Comparison of ENCODE assay signal across 8 mouse cellular contexts in the genomic region with DNA sequence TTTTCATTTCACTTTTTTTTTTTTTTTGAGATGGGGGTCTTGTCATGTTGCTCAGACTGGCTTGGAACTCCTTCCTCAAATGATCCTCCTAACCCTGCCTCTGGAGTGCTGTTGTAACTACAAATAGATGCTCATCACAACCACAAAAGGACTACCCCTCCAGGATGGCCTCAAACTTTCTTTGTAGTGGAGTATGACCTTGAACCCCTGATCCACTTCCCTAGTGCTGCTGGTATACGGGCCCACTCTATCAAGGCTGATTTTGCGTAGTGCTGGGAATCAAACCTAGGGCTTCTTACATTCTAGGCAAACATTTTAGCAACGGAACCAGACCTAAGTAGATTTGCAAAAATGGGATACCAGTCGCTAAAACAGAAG. TPM values are rescaled to one million over a fixed set of nuclear protein-coding genes. Genes with fewer than 3 reads are reported as not detected.
DNase-seq lines count a peak whose midpoint lies in the region; ATAC-seq and TF ChIP-seq lines count a peak whose summit lies in the region.

No protein-coding gene starts in this region.

- TF ChIP-seq POLR2A in CH12.LX (IDR thresholded peaks at IDR 0.05; ENCODE audit: low read depth, low read length): no peak
- no peak for TF ChIP-seq POLR2A in embryonic fibroblast, embryonic 13.5 days (IDR thresholded peaks at IDR 0.05; ENCODE audit: low read depth, low read length)

- H3K27ac ChIP-seq in CH12.LX (ENCODE audit: insufficient read depth, low read depth): no peak overlapping the region
- H3K27ac ChIP-seq in embryonic fibroblast, embryonic 13.5 days (ENCODE audit: insufficient read depth, low read length): peak overlapping the region; percentile 86
- H3K27ac ChIP-seq in limb, embryonic 13.5 days: peak overlapping the region; percentile 72; the same call in 1 of the 2 replicates
- no peak overlapping the region for H3K27ac ChIP-seq in neural tube, embryonic 14.5 days (ENCODE audit: low read depth, low read length)

- peaks cover 2 to 29% of the 10 kb centered on the region in 2 experiments; a peak in 2 of 4 replicates for H3K4me1 ChIP-seq in CH12.LX (ENCODE audit: control insufficient read depth in 1 of 2, insufficient read depth in 2 of 2)
- peaks cover 3% of the 10 kb centered on the region for H3K4me1 ChIP-seq in embryonic fibroblast, embryonic 13.5 days (ENCODE audit: control insufficient read depth, insufficient read depth, low read length)
- H3K4me1 ChIP-seq in limb, embryonic 13.5 days: peaks cover 15% of the 10 kb centered on the region
- peaks cover 9% of the 10 kb centered on the region for H3K4me1 ChIP-seq in neural tube, embryonic 14.5 days (ENCODE audit: control insufficient read depth, insufficient read depth, low read length)

- 23% methylated on average over 4 of the region's 4 CpGs for WGBS in limb, embryonic 13.5 days
- 21% methylated on average over 4 of the region's 4 CpGs for WGBS in neural tube, embryonic 14.5 days

- no peak for TF ChIP-seq RAD21 in CH12.LX (IDR thresholded peaks at IDR 0.05; ENCODE audit: low read depth, low read length)

- peak overlapping the region; percentile 14; the same call in 1 of the 2 replicates for H3K9ac ChIP-seq in CH12.LX (ENCODE audit: insufficient read depth, low read depth)
- peak overlapping the region; percentile 61; the same call in 1 of the 2 replicates for H3K9ac ChIP-seq in limb, embryonic 13.5 days
- no peak overlapping the region for H3K9ac ChIP-seq in neural tube, embryonic 14.5 days (replicated peaks; ENCODE audit: low read depth, low read length)

- dilution Hi-C loops in CH12.LX (cut with MboI; ENCODE audit: extremely low pct_ligation_motif_present, extremely low pct_unique_long_range_greater_than_20kb, low sequenced_read_pairs): no loop called here

- H3K79me2 ChIP-seq in CH12.LX (replicated peaks; ENCODE audit: control insufficient read depth, extremely low read depth, insufficient read depth, poor library complexity, severe bottlenecking): no peaks in the 10 kb centered on the region

- peak; percentile 19 for DNase-seq in embryo, embryonic 11 days
- no peak for DNase-seq in embryo, embryonic 10.5 days (ENCODE audit: low spot score)
- no peak for DNase-seq in CH12.LX (ENCODE audit: extremely low read depth)
- no peak for DNase-seq in embryo, embryonic 10 days (ENCODE audit: low spot score)
- DNase-seq in gastrocnemius, postnatal 4 days (ENCODE audit: low spot score in 2 of 2): no peak

- TF ChIP-seq EP300 in CH12.LX (IDR thresholded peaks at IDR 0.05; ENCODE audit: low read length): no peak

- no peaks in the 10 kb centered on the region for H3K36me3 ChIP-seq in CH12.LX (replicated peaks in 1 of 2; ENCODE audit: control insufficient read depth in 1 of 2, insufficient read depth in 1 of 2, low read length in 1 of 2)
- H3K36me3 ChIP-seq in limb, embryonic 13.5 days: no peaks in the 10 kb centered on the region
- no peaks in the 10 kb centered on the region for H3K36me3 ChIP-seq in neural tube, embryonic 14.5 days (ENCODE audit: control insufficient read depth, insufficient read depth, low read length)

- H3K4me2 ChIP-seq in CH12.LX (ENCODE audit: insufficient read depth, low read depth, poor library complexity, severe bottlenecking): peak overlapping the region; percentile 88
- peak overlapping the region; percentile 93 for H3K4me2 ChIP-seq in limb, embryonic 13.5 days (replicated peaks)
- peak overlapping the region; percentile 60 for H3K4me2 ChIP-seq in neural tube, embryonic 14.5 days (ENCODE audit: low read depth, low read length)

- in situ Hi-C loops in CH12.LX (cut with MboI; ENCODE audit: low pct_ligation_motif_present, low pct_unique_long_range_greater_than_20kb, low sequenced_read_pairs): no loop called here

- peaks cover 6% of the 10 kb centered on the region for H3K27me3 ChIP-seq in CH12.LX (replicated peaks)
- no peaks in the 10 kb centered on the region for H3K27me3 ChIP-seq in limb, embryonic 13.5 days
- no peaks in the 10 kb centered on the region for H3K27me3 ChIP-seq in neural tube, embryonic 14.5 days (ENCODE audit: control insufficient read depth, insufficient read depth, low read length)

- no peak for TF ChIP-seq CTCF in CH12.LX (conservative IDR thresholded peaks at IDR 0.05 in 1 of 2, IDR thresholded peaks at IDR 0.05 in 1 of 2; ENCODE audit: low read depth in 2 of 2, low read length in 2 of 2)
- TF ChIP-seq CTCF in embryonic fibroblast, embryonic 13.5 days (IDR thresholded peaks at IDR 0.05; ENCODE audit: borderline replicate concordance, insufficient read depth, low read length): no peak

- peaks cover 6% of the 10 kb centered on the region for H3K9me3 ChIP-seq in CH12.LX (replicated peaks; ENCODE audit: low read length)
- no peaks in the 10 kb centered on the region for H3K9me3 ChIP-seq in limb, embryonic 13.5 days
- H3K9me3 ChIP-seq in neural tube, embryonic 14.5 days (ENCODE audit: control insufficient read depth, low read length): no peaks in the 10 kb centered on the region

- no peak for ATAC-seq in limb, embryonic 13.5 days (ENCODE audit: low FRiP score, low read depth)
- ATAC-seq in neural tube, embryonic 14.5 days (ENCODE audit: low read depth): no peak

- H3K4me3 ChIP-seq in CH12.LX (replicated peaks in 1 of 3; ENCODE audit: low read depth in 2 of 3, low read length in 2 of 3, poor library complexity in 1 of 3): peak overlapping the region in 2 of 3 experiments; percentile 40 to 60
- H3K4me3 ChIP-seq in embryonic fibroblast, embryonic 13.5 days (ENCODE audit: insufficient read depth, low read length): peak overlapping the region; percentile 44; the same call in 1 of the 2 replicates
- peak overlapping the region; percentile 92 for H3K4me3 ChIP-seq in limb, embryonic 13.5 days
- H3K4me3 ChIP-seq in neural tube, embryonic 14.5 days (ENCODE audit: low read depth, low read length): peak overlapping the region; percentile 65; the same call in 1 of the 2 replicates

TF ChIP-seq in CH12.LX, 34 proteins besides CTCF, POLR2A, EP300 and RAD21:
- TF ChIP-seq MXI1 (IDR thresholded peaks at IDR 0.05; ENCODE audit: low read depth, low read length) (no peak), HCFC1 (IDR thresholded peaks at IDR 0.05; ENCODE audit: low read depth, low read length) (no peak), ZKSCAN1 (IDR thresholded peaks at IDR 0.05; ENCODE audit: borderline replicate concordance, low read depth, low read length) (no peak), CHD1 (IDR thresholded peaks at IDR 0.05; ENCODE audit: low read depth, low read length) (no peak), USF1 (IDR thresholded peaks at IDR 0.05; ENCODE audit: low read depth, low read length) (no peak), POLR2AphosphoS2 (IDR thresholded peaks at IDR 0.05; ENCODE audit: low read depth, low read length) (no peak), IRF4 (IDR thresholded peaks at IDR 0.05; ENCODE audit: low read depth, low read length) (no peak), JUN (IDR thresholded peaks at IDR 0.05; ENCODE audit: insufficient read depth, low read depth, low read length) (no peak), ETS1 (conservative IDR thresholded peaks at IDR 0.05; ENCODE audit: low read depth, low read length) (no peak), ZNF384 (IDR thresholded peaks at IDR 0.05; ENCODE audit: low read depth, low read length) (no peak), MAZ (IDR thresholded peaks at IDR 0.05; ENCODE audit: low read depth, low read length) (no peak), CHD2 (IDR thresholded peaks at IDR 0.05; ENCODE audit: low read length) (no peak), JUND (conservative IDR thresholded peaks at IDR 0.05; ENCODE audit: low read depth, low read length) (no peak), SMC3 (IDR thresholded peaks at IDR 0.05; ENCODE audit: low read depth, low read length) (no peak), MAFK (IDR thresholded peaks at IDR 0.05; ENCODE audit: insufficient replicate concordance, low read length) (no peak)

RNA-seq across cellular contexts. Expression of a gene that starts 0.9 kb away (rescaled TPM):
- total RNA-seq in CH12.LX (2012; rRNA removed) (2.1 and 2.6 TPM in 2 replicates), CH12.LX (2014; rRNA removed) (3.9 and 4.6 TPM in 2 replicates)
- polyA plus RNA-seq in CH12.LX (2012; ENCODE audit: insufficient read length, low read depth): 4.5 and 7.1 TPM in 2 replicates
- 494 and 636 TPM in 2 replicates for polyA plus RNA-seq in embryonic fibroblast, embryonic 13.5 days (2011; ENCODE audit: insufficient read length, low read depth, missing spikeins)
- 47.7 and 58.8 TPM in 2 replicates for polyA plus RNA-seq in limb, embryonic 13.5 days (2015; fragmentation: Nextera tagmentation; extraction: Ambion mirVana)
- 18.2 and 28.0 TPM in 2 replicates for polyA plus RNA-seq in neural tube, embryonic 14.5 days (2014; fragmentation: Nextera tagmentation; extraction: Ambion mirVana)
- 100 to 1,000 TPM; 132 to 140 TPM for total RNA-seq in gastrocnemius, postnatal 4 days (2021)

Comparison
In these comparisons a context has a peak if more than half of its experiments do, and no peak if none do; other contexts are left out.
1. H3K27ac ChIP-seq: peak in embryonic fibroblast, embryonic 13.5 days (single experiment) and limb, embryonic 13.5 days (single experiment); none in CH12.LX (single experiment) and neural tube, embryonic 14.5 days (single experiment).
2. Peak in every context shown above with its lines, with median percentiles within 50 percentile points of each other: H3K4me2 ChIP-seq and H3K4me3 ChIP-seq.